Mouse (Mus musculus) fat pad, adult 2 months (tissue): ENCODE measurements around the gene Tgtp2.
"Not testable (repeated sequence)": the region's sequence is repeated elsewhere in the genome, so short reads cannot be mapped to it uniquely, and the experiment has no call there.

ENCODE experiments used
- DNase-seq: peaks from one replicate; pipeline ENCODE4 v3.0.0-alpha.2; 2011; ENCODE audit warnings: low read depth, low spot score; ENCODE audit errors: extremely low read depth

Tgtp2 gene

DNA sequence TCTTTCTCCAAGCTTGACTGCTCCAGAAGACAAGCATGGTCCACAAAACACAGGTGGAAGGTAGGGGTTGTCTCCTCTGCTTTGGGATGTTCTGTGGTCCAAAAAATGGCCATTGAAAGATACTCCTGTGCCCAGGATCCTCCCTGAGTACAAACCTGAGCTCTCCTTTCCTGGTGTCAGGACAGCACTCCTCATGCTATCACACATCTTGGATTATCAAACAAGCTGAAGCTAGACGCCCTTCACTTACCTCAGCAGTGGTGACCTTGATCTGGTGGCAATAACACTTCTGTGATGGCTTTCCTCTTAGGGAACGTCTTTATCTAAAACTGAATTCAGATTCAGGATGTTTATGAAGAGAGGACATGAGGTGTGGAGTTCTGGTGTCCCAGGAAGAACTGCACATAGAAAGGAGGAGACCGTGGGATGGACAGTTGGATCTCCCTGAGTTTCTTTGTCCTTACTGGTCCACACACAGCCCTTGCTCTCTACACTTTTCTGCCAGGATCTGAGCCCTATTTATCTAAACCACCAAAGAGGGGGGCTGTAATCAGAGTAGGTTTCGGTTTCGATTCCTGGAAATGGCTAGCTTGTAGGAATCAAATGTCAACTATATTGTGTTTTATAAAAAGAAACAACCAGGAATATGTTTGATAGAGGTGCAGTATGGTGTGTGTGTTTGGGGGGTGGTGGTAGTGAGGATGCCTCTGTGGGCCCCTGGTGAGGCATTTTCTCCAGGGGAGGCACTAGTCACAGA, at the start of gene Tgtp2:
TSS of gene Tgtp2 (minus strand) at position 494 of the 757 bp plus-strand sequence.
- DNase-seq, result not testable (repeated sequence)

DNA sequence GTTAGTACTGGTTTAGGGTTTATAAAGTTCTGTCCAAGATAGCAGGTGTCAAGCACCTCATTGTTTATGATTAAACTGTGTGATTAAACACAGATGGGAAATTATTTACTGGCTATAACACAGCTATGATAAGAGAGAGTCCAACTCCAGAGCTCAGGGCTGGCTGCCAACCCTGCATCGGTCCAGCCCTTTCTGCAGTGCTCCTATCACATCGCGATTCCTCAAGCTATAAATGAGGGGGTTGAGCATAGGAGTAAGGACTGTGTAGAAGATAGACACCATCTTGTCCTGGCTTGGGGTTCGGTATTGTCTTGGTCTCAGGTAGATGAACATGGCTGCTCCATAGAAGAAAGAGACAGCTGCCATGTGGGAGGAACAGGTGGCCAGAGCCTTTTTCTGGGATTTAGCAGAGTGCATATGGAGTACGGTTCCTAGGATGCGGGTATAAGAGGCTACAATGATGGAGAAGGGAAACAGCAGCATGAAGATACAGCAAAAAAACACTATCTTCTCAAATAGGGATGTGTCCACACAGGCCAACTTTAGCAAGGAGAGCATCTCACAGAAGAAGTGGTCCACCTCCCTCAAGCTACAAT, 48.7 kb upstream of the Tgtp2 start:
- DNase-seq, result no peak

DNA sequence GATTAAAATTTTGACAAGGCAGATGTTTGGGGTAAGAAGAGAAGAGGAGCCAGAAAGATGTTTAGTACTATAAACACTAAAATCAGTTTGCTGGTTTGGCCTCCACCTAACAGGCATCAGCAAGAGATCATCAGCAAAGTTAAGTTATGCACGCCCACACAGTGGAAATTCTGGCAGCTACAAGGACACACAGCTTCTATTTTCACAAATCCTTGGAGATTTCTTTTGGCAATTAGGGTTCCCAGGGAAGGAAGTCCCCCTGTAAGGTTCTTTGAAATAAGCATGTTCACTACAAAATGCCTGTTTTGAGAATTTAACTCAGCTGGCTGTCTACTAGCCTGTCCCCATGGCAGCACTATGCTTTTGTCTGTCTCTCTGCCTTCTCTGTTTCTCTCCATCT, 47.0 kb upstream of the Tgtp2 start:
- DNase-seq, result no peak

DNA sequence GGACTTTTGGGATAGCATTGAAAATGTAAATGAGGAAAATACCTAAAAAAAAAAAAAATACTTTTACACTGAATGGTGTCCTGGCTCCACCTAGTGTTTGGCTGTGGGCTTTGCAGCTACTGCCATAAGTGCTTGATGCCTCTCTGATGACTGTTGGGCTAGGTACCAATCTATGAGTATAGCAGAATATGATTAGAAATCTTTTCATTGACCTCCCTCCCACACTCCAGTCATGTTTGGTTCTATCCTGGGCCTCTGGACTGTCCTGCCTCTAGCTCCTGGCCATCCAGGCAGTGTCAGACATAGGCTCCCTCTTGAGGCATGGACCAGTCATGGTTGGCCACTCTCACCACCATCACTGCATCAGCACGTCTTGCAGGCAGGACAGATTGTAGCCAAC, 44.8 kb upstream of the Tgtp2 start:
- DNase-seq, result no peak

DNA sequence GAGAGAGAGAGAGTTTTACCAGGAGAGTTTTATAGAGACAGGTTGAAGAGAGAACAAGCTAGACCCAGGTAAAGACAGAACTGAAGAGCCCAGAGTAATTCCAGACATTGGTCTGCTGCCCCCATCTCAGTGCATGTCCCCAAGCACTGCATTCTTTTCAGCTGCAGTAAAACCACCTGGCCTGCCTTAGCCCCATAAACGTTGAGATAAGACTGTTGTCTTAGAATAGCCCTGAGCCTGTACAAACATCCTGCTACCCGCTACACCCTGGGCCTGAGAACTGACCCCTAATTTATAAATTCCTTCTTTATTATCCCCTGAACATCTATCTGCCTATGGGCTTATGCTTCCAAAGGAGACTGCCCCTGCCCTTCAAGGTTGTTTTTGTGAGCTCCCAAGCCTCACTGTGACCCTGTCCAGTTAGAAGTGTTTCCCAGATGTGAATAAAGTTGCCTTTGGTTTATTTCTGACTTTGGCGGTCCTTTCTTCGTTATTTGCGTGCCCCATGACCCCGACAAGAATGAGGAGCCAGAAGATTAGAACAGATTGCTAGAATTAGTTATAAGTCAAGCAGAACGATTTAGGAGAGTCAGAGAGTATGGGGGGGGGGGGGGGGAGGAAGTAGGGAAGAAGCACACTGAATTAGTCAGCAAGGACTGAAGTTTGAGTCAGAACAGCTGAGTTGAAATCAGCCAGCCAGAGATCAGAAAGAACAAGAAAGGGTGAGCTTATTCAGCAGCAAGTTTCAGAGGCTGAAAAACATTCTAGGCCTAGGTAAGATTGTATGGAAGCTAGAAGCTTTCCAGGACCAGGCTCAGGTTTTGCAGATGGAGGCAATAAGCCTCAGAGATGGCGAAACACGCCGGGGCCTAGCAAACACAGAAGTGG, 43.9 kb upstream of the Tgtp2 start:
- DNase-seq, result no peak

DNA sequence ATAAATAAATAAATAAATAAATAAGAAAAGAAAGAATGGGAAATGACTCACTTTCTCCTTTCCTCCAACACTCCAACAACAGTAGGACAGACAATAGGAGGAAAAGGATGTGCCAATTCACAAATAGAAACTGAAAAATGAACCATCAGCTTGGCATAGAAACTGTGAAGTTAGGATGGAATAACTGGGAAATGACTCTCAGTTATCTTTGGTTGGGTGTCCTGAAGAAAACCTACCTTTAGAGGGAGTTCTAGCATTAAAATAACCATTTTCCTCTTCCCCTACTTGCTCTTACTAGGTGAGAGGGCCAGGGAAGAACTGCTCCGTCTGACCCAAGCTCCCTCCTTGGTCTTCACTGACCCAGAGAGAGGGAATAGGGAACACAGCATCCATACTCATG, 41.7 kb upstream of the Tgtp2 start:
- DNase-seq, result no peak

DNA sequence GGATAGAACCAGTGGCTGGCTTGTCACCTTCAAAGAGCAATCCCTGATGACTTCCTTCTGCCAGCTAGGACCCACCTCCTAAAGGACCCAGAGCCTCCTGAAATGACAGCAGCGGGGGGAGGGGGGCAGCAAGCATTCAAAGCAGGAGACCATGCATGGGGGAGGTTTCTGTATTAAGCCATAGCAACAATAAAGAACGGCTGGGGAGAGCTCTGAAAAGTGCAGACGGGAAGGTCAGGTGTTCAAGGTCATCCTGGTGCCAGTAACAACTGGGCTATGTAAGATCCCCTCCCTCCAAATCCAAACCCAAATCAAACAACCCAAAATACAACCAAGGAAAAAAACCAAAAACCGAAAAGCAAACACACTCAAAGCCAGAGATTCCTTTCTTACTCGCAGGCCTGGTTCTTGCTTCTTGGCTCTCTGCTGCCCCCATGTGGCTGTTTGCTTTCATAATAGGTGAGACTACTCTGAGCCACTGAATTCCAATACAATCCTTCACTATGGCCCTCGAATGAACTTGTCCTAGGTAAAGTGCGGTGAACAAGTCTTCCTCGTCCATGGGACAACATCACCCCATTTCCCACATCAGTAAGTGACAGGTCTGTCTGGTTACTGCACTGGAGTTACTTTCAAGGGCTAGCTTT, 39.2 kb upstream of the Tgtp2 start:
- DNase-seq, result no peak

DNA sequence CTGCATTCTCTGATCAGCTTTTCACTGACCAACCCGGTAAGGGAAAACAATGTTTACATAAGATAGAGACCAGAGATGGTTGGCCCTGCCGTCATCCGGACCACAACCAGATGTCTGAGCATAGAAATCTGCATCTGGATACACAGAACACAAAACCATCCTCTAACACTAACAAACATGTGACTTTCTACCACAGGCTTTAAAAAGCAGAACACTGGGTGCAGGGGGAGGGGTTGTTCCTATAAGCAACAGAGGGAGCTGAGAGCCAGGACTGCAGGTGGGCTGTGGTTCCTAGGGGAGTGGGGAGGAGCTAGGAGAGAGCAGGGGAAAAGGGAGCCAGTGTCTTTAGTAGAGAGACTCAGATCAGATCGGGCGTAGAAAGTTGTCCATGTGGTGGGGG, 37.5 kb upstream of the Tgtp2 start:
- no peak for DNase-seq

DNA sequence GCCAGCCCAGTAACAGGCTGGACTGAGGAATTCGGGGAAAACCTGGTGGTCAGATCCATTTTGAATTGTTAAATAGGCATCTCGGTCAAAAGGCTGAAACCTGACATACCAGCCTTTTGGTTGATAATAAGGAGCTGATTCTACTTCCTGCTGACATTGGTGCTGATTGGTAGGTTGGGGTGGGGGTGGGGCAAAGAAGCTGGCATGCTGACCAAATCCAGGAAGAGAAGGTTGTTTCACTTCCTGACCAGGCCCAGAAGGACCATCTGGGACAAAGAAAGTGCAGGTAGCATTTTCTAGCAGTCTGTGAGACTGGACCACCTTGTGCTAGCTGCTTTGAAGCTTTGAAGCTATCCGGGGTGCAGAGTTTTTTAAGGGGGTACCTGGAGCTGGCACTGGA, 36.4 kb upstream of the Tgtp2 start:
- DNase-seq, result no peak

DNA sequence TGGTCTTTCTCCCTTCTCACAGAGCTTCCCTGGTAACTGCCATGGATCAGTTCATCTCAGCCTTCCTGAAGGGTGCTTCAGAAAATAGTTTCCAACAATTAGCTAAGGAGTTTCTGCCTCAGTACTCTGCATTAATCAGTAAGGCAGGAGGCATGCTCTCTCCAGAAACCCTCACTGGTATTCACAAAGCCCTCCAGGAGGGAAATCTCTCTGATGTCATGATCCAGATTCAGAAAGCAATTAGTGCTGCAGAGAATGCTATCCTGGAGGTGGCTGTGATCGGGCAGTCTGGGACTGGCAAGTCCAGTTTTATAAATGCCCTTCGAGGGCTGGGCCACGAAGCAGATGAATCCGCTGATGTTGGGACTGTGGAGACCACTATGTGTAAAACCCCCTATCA, 31.4 kb upstream of the Tgtp2 start:
- DNase-seq, result no peak

DNA sequence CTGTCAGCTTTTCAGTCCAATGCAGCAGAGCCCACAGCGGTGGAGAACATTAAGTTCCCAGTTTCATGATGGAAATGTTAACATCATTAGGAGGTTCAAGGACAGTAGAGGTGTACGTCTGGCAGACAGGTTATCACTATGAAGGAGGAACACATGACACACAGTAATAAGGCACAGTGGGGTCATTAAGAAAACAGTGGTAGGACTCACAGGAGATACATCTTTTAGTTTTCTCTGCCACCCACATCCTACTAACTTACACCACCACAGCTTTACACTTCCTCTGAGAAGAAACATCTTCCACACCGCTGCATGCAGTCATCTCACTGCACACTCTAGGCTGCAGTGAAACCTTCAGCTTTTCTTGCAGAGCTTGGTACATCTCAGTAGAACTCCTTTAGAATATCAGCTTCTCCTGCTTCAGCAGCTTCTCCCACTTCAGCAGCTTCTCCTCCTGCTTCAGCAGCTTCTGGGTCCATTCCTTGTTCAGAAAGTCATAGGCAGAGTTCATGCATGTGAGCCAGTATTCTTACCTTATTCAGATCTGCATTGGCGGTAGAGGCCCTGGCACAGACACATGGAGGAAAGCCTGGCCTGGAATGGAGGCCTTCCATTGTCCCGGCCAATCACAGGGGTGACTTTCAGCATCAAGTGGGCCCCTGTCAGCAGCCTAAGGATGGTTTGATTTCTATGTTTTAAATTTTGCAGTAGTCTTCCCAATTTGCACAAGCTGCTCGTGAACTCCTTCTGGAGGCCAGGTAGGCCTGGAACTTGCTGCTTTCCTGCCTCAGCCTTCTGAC, 30.1 kb upstream of the Tgtp2 start:
- DNase-seq, result no peak

DNA sequence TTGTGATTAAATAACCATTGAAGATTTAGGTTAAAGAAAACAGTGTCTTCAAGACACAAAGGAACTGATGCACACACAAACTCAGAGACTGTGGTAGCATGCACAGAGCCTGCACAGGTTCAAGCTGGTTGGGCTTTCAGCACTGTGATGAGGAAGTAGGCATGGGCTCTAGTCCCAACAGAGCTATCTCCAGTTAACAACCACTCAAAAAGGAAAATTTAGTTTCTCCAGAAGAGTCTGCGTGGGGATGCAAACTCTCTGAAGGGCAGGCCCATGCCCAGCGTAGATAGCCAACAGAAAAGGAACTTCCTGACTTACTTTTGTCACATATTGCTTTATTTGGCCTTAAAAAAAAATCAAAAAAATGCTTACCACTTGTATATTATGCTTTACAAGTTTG, 28.8 kb upstream of the Tgtp2 start:
- no peak for DNase-seq

DNA sequence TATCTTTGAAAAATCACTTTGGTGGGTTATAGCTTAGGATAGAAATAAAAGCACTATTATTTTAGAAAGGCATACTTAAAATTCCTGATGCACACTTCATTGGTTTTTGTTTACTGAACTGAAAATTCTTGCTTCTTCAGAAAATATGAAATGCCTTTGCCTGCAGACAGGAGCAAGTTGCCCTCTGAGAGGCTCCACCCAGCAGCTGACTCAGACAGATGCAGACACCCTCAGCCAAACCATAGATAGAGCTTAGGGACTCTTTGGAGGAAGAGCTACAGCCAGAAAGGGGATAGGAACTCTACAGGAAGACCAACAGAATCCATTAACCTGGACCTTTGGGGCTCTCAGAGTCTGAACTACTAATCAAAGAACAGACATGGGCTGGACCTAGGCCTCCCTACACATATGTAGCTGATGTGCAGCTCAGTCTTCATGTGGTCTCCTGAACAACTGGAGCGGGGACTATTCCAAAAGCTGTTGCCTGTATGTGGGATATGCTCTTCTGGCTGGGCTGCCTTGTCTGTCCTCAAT, 28.1 kb upstream of the Tgtp2 start:
- DNase-seq, result no peak

DNA sequence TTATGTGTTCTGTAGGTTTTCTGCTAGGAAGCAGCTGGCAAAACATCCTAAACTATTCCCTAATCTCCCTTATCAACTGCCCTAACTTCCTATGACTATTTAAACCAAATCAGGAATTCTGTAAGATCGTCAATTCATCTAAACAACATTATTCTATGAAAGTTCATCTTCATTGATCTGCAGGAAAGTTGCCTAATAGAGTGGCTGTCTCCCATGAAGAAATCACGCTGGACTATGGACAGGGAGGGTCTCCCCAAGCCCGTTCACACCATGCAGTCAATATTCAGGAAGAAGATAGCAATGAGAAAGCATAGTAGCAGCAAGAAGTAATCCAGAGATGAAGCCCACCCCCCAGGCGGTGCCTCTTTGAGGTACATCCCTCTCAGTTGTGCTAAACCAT, 27.2 kb upstream of the Tgtp2 start:
- no peak for DNase-seq

DNA sequence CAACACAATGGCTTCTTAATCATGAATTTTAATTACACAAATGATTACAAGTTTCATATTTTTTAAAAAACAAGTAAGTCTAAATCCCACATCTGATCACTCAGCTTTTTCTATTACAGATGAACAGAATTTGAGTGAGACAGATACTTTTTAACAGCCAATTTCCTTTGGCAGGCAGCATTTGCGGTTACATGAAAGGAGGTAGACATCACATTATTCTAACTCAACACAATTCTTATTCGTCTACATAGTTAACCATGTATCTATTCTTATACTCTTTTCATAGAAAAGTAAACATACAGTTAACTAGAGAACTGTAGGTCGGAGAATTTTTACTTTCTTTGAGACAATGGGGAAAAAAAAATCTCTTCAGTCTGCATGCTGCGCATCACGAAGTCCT, 26.5 kb upstream of the Tgtp2 start:
- no peak for DNase-seq

DNA sequence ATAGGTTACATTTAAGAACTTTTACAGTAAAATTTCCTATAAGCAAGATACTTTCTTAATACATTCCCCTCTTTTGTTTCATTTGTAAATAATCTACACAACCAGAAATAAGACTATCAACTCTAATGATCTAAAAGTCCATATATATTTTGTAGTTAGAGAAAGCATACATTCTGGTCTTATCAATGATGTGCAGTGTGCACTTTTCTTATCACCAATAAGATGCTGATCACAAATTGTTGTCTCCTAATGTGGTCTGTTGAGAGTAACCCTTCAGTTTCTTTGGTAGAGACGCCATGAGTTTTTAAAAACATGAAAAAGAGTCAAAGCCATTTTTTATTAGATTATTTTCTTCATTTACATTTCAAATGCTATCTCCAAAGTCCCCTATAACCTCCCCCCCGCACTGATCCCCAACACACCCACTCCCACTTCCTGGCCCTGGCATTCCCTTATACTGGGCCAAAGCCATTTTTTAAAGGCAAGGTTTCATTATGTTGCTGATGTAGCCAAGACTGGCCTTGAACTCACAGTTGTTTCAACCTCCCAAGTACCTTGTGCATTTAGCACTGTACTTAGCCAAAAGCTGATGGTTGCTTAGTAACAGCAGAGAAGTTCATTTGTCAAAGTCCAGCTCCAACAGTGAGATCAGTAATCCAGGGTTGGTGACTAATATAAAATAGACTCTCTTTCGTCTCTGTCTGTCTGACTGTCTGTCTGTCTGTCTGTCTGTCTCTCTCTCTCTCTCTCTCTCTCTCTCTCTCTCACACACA, 25.9 kb upstream of the Tgtp2 start:
- no peak for DNase-seq

DNA sequence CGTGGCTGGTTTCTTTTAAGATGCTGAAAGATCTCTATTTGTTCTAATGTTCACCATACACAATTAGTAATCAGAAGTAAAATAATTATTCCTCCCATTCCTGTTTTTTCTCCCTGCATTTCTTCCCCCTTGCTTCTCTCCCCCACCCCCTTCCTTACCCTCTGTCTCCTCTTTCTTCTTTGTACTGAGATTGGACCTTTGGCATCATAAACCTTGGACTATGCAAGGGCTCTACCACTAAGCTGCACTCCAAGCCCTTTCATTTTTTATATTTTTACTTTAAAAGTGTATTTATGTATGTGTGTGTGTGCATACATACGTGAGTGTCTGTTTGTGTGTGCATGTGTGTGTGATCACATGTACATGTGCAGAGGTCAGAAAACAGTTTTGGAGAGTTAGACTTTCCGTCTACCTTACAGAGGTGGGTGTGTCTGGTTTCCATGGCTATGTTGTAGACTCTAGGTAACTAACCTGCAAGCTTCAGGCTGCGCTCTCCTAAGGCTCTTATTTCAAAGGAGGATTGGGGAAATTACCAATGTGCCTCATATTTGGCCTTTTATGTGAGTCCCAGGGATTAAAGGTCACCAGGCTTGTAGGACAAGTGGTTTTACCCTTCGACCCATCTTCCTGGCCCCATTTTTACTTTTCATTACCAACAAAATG, 25.1 kb upstream of the Tgtp2 start:
- no peak for DNase-seq

DNA sequence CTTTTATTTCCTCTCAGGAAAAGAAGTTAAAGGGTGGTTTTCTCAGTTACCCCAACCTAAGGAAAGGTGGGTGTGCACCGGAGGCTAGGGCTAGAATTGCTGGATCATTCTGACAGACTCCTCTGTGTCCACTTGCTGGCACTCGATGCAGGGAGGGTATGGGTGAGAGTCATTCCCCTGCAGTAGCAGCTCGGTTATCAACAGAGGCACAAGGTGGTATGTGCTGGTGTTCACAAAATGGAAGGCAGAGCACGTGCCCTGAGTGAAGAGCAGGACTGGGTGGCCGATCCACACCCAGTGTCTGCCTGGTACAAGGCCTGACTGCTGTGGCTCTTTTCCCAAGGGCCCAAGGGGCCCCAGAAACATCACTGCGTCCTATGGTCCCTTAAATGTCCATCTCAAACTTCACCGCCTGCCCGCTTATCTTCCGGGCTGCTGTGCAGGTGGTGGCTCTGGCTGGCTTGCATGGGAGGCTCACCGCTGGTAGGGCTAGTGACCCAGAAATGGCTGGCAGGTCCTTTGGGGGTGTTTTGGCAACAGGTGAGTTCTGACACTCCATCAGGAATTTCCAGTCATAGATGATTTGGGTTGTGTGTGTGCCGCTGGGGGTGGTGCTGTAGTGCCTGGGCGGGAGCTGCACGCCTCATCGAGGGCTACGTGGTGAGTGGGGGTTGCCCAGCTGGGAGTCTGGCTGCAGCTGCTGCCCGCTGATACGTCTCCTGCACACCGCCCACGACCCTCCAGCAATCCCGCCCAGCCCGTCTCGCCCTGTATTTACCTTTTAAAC, 24.0 kb upstream of the Tgtp2 start:
- DNase-seq, result no peak
